Mouse (Mus musculus): ENCODE data around the gene Gck. TPM values are rescaled to one million over a fixed set of nuclear protein-coding genes. Genes with fewer than 3 reads are reported as not detected.

Gck gene
- polyA plus RNA-seq, 1 experiment from 2014 or later: 0.84 TPM

DNA sequence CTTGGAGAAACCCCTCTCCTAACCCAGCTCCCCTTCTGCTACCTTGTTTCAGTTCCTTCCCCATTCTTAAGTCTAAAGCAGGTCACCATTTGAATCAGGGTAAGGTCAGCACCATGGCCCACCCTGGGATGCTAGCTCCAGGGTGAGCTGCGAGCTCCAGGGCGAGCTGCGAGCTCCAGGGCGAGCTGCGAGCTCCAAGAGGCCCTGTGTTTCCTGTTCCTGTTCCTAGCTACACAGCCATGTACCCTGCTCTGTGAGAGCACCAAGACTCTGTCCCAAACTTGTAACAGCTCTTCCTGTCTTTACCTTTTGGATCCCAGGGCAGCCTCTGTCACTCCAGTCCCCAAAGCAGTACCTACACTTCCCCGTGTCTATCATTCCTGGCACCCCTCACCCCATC, 24.2 kb upstream of the Gck start:
- Histone ChIP-seq H3K4me1 (ENCODE audit: insufficient read depth) (peaks cover 6% of the 10 kb centered on the region; the same call in 1 of the 2 replicates), H3K27me3 (ENCODE audit: insufficient read depth, low read length) (no peaks in the 10 kb centered on the region), H3K4me3 (ENCODE audit: low read depth, low read length) (no peak overlapping the region), H3K9me3 (ENCODE audit: low read depth, low read length) (no peaks in the 10 kb centered on the region), H3K4me2 (no peak overlapping the region), H3K36me3 (ENCODE audit: insufficient read depth) (peaks cover 10% of the 10 kb centered on the region; the same call in 1 of the 2 replicates), H3K9ac (no peak overlapping the region), H3K27ac (ENCODE audit: low read depth) (no peak overlapping the region)
- 62% methylated on average over 6 of the region's 6 CpGs for WGBS
- ATAC-seq (ENCODE audit: insufficient read depth) (no peak), DNase-seq (no peak)
- TF ChIP-seq CTCF (IDR thresholded peaks at IDR 0.05; ENCODE audit: low read depth): no peak

DNA sequence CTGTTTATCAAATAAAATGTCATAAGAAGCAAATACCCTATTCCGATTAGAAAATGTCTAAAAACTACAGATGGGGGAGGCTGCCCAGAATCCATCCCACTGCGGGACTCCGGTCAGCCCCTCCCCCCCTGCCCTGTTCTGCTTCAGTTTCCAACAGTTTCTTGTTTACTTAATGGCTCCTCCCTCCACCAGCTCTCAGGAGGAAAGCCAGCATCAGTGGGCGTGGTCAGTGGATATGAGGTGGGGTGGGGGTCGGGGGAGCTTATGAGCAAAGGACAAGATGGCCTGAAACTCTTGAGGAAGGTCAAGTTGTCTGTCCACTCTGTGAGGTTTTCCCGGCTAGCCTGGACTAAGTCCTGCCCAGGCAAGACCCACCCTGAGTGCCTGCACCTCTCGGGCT, 23.3 kb upstream of the Gck start:
- Histone ChIP-seq H3K4me2 (no peak overlapping the region), H3K9me3 (ENCODE audit: low read depth, low read length) (no peaks in the 10 kb centered on the region)

DNA sequence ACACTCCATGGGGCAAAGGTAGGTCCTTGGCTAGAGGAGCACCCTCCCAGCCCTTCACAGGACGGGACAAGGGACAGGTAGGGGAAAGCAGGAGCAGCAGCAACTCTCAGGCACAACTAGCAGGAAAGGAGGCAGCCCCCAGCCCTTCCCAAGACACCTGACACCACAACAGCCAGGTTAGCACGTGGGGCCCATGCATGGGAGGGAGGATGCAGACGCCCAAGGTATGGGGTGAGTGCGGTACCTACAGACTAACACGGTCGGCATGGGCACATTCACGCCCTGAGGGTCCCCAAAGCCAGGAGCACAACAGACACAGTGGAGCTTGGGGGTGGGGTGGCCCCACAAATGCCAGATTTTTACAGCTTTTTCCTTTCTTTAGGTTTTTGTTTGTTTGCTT, 21.3 kb upstream of the Gck start:
- Histone ChIP-seq H3K36me3 (ENCODE audit: insufficient read depth) (peaks cover 34% of the 10 kb centered on the region), H3K9ac (no peak overlapping the region), H3K9me3 (ENCODE audit: low read depth, low read length) (no peaks in the 10 kb centered on the region), H3K4me2 (no peak overlapping the region), H3K27ac (ENCODE audit: low read depth) (no peak overlapping the region), H3K4me1 (ENCODE audit: insufficient read depth) (peaks cover 6% of the 10 kb centered on the region; the same call in 1 of the 2 replicates), H3K4me3 (ENCODE audit: low read depth, low read length) (no peak overlapping the region), H3K27me3 (ENCODE audit: insufficient read depth, low read length) (no peaks in the 10 kb centered on the region)
- WGBS: 49% methylated on average over 7 of the region's 7 CpGs
- no peak for DNase-seq
- no peak for ATAC-seq (ENCODE audit: insufficient read depth)
- TF ChIP-seq CTCF (IDR thresholded peaks at IDR 0.05; ENCODE audit: low read depth): no peak

More for the DNA sequence above, 23.3 kb upstream of the Gck start:
- H3K27me3 ChIP-seq (ENCODE audit: insufficient read depth, low read length): no peaks in the 10 kb centered on the region
- DNase-seq: peak; percentile 28
- no peak for ATAC-seq (ENCODE audit: insufficient read depth)
- TF ChIP-seq CTCF (IDR thresholded peaks at IDR 0.05; ENCODE audit: low read depth): no peak
- WGBS: 24% methylated on average over 7 of the region's 7 CpGs
- H3K4me3 ChIP-seq (ENCODE audit: low read depth, low read length): no peak overlapping the region
- H3K27ac ChIP-seq (ENCODE audit: low read depth): no peak overlapping the region
- H3K9ac ChIP-seq: no peak overlapping the region
- peaks cover 6% of the 10 kb centered on the region; the same call in 1 of the 2 replicates for H3K4me1 ChIP-seq (ENCODE audit: insufficient read depth)
- peaks cover 19% of the 10 kb centered on the region; the same call in 1 of the 2 replicates for H3K36me3 ChIP-seq (ENCODE audit: insufficient read depth)

DNA sequence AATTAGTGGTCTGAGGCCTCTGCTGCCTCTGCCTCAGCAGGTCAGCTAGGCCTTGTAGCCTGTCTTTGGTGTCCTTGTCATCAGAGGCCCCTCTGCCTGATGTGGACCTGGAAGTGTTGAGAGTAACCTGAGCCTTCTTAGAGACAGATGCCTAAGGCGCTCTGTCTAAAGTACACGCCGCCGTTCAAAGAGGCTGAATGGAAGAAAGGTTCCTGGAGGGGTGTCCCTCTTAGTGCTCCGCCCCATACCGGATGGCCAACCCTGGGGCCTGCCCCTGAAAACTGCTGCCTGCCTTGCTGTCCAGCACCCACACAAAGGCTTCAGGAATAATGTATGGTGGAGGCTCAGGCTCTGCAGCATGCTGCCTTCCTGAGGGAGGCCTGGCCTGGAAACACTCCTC, 18.3 kb upstream of the Gck start:
- Histone ChIP-seq H3K4me2 (no peak overlapping the region), H3K36me3 (ENCODE audit: insufficient read depth) (peaks cover 63% of the 10 kb centered on the region), H3K4me1 (ENCODE audit: insufficient read depth) (peaks cover 6% of the 10 kb centered on the region; the same call in 1 of the 2 replicates), H3K4me3 (ENCODE audit: low read depth, low read length) (no peak overlapping the region), H3K27me3 (ENCODE audit: insufficient read depth, low read length) (no peaks in the 10 kb centered on the region), H3K27ac (ENCODE audit: low read depth) (no peak overlapping the region), H3K9me3 (ENCODE audit: low read depth, low read length) (no peaks in the 10 kb centered on the region), H3K9ac (no peak overlapping the region)
- TF ChIP-seq CTCF (IDR thresholded peaks at IDR 0.05; ENCODE audit: low read depth): no peak
- ATAC-seq (ENCODE audit: insufficient read depth): no peak
- DNase-seq: no peak
- 71% methylated on average over 6 of the region's 6 CpGs for WGBS

DNA sequence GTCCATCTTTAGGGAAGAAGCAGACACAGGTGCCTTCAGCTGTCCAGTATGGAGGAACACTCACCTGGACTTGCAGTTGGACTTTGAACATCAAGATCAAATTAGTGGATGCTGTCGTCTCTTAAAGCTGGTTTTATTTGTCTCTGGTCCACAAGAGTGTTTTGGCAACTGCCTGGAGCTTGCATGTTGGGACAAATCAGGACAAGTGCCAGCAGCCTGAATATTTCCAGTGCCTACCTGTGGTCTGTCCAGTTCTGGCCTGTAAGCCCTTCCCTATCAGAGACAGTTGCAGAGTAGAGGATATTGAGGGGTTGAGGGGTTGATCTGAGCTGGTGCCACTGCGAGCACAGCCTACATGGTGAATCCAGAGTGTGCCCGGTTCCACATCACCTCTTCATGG, 16.9 kb upstream of the Gck start:
- H3K36me3 ChIP-seq (ENCODE audit: insufficient read depth): peaks cover 77% of the 10 kb centered on the region
- WGBS: 94% methylated on average over 3 of the region's 3 CpGs
- H3K27me3 ChIP-seq (ENCODE audit: insufficient read depth, low read length): no peaks in the 10 kb centered on the region
- no peaks in the 10 kb centered on the region for H3K9me3 ChIP-seq (ENCODE audit: low read depth, low read length)
- H3K4me3 ChIP-seq (ENCODE audit: low read depth, low read length): no peak overlapping the region
- no peak overlapping the region for H3K4me2 ChIP-seq
- H3K9ac ChIP-seq: no peak overlapping the region
- no peak for TF ChIP-seq CTCF (IDR thresholded peaks at IDR 0.05; ENCODE audit: low read depth)
- DNase-seq (no peak), ATAC-seq (ENCODE audit: insufficient read depth) (no peak)
- no peaks in the 10 kb centered on the region for H3K4me1 ChIP-seq (ENCODE audit: insufficient read depth)
- no peak overlapping the region for H3K27ac ChIP-seq (ENCODE audit: low read depth)

DNA sequence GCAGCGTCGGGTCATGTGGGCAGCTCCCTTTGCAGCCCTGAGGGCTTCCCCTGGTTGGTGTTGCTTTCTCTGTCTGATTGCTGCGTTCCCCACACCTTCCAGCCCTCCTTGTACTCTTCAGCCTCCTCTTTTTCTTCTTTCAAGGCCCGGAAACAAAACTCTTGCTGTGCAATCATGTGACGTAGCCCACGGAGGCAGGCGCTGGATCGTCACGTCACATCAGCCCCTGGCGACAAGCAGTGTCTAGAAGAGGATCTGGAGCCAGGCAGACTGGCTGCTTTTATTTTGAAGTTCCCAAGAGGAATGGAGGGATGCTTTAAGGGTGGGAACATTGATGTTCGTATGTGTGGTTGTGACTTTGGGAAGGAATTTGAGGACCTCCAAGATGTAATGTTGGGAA, 16.0 kb upstream of the Gck start:
- ATAC-seq (ENCODE audit: insufficient read depth): no peak
- WGBS: 81% methylated on average over 11 of the region's 11 CpGs

DNA sequence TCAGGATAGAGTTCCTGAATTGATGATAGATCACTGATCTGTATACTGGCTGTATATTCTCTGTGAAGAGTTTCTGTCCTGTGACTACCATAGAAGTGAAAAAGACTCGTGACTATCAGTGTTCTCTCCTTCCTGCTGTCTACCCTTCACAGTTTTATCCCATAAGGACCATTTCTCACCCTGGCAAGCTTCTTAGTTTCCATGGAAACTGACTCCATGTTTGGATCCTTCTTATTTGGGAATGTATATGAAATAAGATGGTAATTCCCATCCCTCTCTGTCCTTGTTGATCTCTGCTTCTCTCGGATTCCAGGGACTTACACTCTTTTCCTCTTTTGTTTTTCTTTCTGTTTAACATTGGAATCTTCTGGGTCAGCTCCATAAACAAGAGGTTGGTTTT, 10.2 kb upstream of the Gck start:
- no peak for TF ChIP-seq CTCF (IDR thresholded peaks at IDR 0.05; ENCODE audit: low read depth)
- Histone ChIP-seq H3K4me1 (ENCODE audit: insufficient read depth) (peaks cover 8% of the 10 kb centered on the region), H3K36me3 (ENCODE audit: insufficient read depth) (peaks cover 55% of the 10 kb centered on the region)

More for the DNA sequence above, 16.0 kb upstream of the Gck start:
- H3K4me3 ChIP-seq (ENCODE audit: low read depth, low read length): no peak overlapping the region
- no peaks in the 10 kb centered on the region for H3K9me3 ChIP-seq (ENCODE audit: low read depth, low read length)
- DNase-seq: no peak
- no peaks in the 10 kb centered on the region for H3K4me1 ChIP-seq (ENCODE audit: insufficient read depth)
- H3K27me3 ChIP-seq (ENCODE audit: insufficient read depth, low read length): no peaks in the 10 kb centered on the region
- H3K4me2 ChIP-seq: no peak overlapping the region
- peaks cover 86% of the 10 kb centered on the region for H3K36me3 ChIP-seq (ENCODE audit: insufficient read depth)
- no peak overlapping the region for H3K27ac ChIP-seq (ENCODE audit: low read depth)
- TF ChIP-seq CTCF (IDR thresholded peaks at IDR 0.05; ENCODE audit: low read depth): no peak
- H3K9ac ChIP-seq: no peak overlapping the region

More for the DNA sequence above, 10.2 kb upstream of the Gck start:
- no peak for DNase-seq
- no peak overlapping the region for H3K4me2 ChIP-seq
- WGBS: 70% methylated on average over 2 of the region's 2 CpGs
- H3K27ac ChIP-seq (ENCODE audit: low read depth): no peak overlapping the region
- H3K4me3 ChIP-seq (ENCODE audit: low read depth, low read length): no peak overlapping the region
- no peak overlapping the region for H3K9ac ChIP-seq
- no peaks in the 10 kb centered on the region for H3K9me3 ChIP-seq (ENCODE audit: low read depth, low read length)
- no peaks in the 10 kb centered on the region for H3K27me3 ChIP-seq (ENCODE audit: insufficient read depth, low read length)
- no peak for ATAC-seq (ENCODE audit: insufficient read depth)
